Mouse (Mus musculus) right cerebral cortex, postnatal 14 days (tissue): Measurements from ENCODE around the gene Csf2.
"Not testable (repeated sequence)": the region's sequence is repeated elsewhere in the genome, so short reads cannot be mapped to it uniquely, and the experiment has no call there.

Experiments used
- DNase-seq: peaks from one replicate; pipeline ENCODE4 v3.0.0; 2022

Gene Csf2

DNA sequence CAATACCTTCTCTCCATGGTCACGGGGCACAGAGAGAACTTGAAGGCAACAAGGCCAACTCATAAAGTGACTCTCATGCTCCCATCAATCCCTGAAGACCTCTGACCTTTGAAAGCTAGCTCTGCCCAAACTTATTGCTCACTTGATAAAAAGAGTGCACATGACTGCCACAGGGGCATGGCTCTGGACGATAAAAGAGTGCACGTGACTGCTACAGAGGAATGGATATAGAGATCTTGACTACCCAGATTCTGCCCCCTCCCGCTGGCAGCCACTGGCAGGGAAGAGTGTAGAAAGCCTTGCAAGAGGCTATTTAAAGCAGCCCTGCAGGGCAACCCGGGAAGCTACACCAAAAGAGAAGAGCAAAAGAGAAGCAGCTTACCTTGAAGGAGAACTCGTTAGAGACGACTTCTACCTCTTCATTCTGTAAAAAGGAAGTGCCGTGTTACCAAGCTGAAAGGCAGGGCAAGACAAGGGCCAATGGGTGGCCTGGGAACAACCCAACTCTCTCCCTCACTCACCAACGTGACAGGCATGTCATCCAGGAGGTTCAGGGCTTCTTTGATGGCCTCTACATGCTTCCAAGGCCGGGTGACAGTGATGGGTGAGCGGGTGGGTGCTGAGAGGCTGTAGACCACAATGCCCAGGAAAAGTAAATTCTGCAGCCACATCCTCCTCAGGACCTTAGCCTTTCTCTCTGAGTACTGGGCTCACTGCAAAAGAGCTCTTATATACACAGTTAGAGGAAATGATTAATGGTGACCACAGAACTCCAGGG, at the start of gene Csf2:
Gene Csf2, minus strand, starts transcription at position 728 of the 778 bp plus-strand sequence.
- DNase-seq = no peak

DNA sequence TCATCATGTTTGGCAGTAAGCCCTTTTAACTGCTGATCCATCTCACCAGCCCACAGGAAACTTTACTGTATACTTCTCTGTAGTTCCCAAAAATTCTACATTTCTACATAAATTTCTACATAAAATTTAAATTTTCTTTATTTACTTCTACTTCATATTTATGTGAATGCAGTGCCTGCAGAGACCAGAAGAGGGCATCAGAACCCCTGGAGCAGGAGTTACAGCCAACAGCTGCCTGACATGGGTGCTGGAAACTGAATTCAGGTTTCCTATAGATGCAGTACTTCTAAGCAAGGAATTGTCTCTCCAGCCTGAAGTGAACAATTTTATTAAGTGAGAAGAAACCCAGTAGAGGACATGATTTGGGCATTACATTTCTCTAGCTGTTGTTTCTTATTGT, 49.3 kb upstream of the Csf2 start:
- DNase-seq = no peak

DNA sequence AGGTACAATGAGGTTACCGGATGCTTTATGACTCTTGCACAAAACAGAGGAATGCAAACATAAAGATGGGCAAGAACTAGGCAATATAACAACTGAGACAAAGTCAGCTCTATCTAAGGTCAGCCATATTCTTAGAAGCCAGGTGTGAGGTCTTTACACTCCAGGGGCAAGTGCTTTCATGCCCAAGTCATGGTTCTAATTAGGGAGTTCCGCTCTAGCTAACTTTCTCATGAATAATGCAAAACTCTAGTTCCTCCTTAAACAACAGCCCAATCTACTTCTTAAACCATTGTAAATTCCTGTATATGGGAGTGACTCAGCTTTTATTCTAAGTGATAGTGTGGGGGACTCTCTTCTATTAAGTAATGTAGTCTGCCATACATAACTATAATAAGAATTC, 48.0 kb upstream of the Csf2 start:
- not testable (repeated sequence) for DNase-seq

DNA sequence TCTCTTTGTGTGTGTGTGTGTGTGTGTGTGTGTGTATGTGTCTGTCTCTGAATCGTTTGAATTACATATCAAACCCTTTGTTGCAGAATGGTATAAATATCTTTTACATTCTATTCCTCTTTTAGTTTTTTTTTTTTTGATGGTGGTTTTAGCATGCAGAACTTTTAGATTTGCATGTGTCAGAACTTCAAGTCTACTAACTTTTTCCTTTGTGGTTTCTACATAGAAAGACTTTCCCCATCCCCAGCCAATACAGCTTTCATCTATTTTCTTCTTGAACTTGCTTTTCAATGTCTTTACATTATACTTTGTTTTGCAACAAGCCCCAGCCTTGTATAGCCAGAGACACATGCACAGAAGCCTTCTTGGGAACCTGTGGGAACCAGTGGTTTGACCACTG, 47.3 kb upstream of the Csf2 start:
- no peak for DNase-seq

DNA sequence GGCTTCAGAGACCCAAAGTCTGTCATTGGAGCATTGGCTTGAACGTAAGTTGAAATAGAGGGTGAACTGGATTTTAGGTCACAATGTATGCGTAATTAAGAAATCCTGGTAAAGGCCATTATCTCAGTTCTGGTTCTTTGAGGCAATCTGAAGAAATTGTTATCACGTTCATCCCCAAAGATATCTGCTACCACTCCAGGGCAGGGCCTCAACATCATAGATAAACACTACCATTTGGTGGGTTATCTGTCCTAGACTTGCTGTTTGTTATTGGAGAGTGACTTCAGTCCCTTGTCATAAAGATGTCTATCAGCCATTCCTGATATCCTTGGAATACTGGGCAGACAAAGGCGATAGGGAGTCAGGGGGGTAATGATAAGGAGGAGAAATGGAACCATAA, 46.5 kb upstream of the Csf2 start:
- no peak for DNase-seq

DNA sequence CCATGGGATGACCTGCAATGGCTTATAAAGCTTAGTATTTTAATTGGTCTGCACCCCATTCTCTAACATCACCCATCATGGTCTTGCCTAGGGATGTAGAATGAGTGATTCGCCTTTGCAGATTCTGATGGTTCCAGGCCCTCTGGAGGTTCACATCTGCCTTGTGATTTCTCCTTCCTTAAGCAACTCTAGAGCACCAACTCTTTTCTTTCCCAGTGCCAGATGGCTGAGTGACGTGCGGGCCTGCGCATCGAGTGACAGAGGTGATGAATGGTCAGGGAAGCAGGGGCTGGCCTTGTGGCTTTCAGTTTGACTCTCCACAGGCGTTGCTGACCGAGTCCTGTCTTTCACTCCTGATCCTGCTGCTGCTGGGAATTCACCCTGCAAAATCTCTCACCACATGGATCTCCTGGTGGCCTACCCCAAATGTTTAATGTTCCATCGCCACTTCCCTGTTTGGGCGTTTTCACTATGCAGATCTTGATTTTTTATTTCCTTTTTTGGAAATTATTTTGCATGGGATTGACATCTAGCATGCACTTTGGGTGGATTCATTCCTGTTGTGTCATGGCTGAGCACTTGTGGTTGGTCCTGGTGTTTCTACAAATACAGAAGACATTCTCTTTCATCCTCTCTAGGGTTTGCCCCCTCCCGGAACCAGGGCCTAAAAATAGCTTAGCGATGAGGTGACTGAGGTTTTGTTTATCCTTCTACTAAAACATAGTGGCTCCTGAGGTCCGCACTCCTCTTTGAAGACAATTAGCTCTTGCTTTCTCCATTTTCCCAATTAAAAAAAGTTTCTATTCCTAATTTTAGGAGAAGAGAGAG, 44.7 kb upstream of the Csf2 start:
- DNase-seq = no peak

DNA sequence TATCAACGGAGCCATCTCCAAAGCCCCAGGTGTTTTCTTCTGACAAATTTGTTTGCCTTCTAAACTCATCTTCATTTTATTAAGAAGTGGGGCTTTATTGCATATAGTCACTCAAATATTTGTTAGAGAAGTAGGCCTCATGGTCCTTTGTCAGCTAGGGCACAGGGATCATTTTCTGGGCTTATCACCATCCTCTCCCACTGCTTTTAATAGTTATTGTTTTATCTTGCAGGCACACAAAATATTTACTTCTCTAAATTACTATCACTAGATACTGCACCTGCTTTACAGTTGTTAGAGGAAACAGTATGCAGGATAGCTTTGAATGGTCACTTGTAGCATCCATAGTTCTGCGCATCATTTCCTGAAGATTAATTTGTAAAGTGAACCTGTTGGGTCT, 42.7 kb upstream of the Csf2 start:
- DNase-seq = no peak

DNA sequence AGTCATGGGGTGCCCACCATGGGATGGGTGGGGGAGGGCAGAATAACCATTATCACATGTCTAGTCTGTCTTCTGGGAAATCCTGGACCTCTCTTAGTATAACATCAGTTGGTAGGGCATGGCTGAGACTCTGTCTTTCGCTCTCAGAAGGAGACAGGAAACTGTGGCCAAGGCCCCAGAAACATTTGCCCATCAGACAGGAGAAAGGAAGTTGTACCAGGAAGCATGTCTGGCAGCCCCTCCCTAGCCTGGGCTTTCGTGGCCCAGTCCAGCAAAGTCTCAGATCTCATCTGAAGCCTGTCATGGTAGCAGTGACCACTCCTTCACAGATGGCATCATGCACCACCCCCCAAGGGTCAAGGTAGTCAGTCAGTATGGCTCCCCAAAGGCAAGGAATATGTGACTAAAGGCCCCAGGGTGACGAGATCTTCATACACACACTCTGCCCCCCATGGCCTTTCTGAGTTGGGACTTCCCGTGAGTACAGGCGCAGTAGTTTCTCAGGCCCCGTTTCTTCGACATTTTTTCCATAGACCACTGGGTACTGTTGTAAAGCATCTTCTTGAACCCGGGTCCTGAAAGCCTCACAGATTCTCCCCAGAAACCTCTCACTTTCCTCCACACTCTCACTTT, 38.5 kb upstream of the Csf2 start:
- no peak for DNase-seq

DNA sequence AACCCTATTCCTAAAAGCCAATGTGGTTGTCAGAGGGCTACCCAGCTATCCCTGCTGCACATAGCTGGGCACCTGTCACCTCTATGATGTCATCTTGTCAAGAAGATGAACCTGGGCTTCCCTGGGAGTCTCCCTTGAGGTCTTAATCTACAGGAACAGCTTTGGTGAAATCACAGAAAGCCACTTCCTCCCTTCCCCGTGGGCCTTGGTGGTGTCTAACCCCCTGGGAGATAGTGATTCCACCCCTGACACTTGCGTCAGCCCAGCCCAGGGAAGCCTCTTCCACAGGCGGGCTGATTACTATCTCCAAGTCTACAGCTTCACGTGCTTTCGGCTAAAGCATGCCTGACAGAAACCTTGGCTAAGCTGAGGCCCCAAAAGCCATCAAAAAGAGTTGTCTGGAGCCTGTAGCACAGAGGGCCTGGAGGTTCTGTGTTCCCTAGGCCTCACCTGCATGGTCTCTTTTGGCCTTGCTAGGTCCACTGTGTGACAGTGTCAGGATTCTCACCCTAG, 22.0 kb upstream of the Csf2 start:
- DNase-seq = no peak

DNA sequence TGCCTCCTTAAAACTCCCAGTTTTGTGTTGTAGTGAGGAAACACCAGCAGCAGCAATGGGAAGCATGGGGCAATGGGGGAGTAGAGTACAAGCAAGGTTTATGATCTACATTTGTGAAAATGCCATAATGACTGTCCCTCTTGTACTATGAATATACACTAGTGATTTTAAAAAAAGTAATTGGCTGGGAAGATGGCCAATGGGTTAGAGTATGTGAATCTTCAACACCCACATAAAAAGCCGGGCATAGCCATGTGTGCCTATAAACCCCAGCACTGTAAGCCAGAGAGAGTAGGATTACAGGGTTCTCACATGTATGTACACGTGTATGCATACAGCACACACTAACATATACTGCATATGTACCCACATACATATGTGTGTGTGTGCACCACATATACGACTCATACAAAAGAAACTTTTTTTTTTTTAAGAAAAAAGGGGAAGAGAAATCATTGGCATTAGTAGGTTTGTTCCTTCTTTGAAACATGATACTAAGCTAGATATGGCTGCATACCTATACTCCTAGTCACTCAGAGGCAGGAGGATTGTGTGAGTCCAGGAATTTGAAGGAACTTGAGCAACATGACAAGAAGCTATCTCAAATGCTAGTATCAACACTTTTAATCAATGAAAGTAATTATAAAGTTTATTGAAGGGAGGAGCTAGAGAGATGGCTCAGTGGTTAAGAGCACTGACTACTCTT, 19.9 kb upstream of the Csf2 start:
- DNase-seq = no peak

DNA sequence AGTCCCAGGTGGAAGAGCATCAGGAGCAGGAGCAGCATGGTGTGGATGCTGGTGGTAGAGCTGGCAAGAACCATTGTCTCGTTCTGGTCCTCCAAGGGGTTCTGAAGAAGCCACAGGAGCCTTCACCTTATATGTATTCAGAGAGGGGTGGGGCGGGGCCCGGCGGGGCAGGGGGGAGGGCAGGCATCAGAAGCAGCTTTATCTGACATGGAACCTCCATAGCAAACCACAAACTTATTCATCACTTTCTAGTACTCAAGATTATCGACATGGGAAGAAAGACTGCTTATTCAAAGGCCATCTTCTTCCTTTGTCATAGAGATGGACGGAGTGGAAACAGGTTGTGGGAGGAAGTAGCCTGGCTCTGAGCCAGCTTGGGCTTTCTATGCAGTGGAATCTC, 17.7 kb upstream of the Csf2 start, which contains the start of gene Il3:
Gene Il3, minus strand, starts transcription at position 101 of the 400 bp plus-strand sequence.
- no peak for DNase-seq

DNA sequence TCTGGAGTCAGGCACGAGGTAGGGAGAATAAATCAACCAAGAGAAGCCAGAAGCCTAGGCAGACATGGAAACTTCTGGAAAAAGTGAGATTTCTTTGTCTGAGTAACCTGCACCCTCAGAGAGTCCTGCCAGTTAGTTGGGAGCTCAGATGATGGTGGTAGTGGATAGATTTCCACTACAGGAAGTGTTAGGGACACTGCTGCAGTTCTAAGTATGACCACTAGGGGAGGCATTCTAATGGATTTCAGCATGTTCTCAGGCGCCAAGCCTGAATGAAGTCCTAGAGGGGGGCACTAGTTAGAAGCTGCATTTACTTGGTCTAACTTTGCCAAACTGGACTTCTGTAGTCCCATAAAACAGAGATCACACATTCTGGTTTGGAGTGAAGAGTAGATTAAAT, 15.1 kb upstream of the Csf2 start:
- DNase-seq = peak; percentile 24

DNA sequence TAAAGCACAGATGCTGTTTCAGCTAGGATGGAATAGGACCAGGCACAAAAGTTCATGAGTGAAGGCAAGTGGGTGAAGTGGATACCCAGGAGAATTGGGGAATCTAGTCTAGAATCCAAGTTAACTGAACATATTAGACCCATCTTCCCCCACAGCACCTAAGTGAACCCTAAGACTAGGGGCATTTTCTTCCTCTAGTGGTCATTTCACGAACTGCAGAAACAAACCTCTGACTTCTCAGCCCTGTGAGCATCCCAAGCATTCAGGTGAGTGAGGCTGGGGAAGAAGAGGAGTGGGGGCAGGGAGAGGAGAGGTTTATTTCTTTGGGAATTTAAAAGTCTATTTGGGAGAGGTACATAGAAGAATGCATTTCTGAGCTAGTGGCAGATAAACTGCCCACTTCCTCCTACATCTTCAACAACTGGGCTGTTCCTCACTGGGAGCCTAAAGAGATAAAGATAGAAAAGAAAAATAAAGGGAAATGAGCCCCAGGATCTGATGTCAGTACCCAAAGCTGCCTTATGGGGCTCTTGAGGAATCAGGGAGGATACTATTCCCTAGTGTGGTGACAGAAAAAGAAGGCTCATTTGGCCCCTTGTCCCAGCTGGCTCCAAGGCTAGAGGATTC, 14.1 kb upstream of the Csf2 start:
- DNase-seq = no peak

DNA sequence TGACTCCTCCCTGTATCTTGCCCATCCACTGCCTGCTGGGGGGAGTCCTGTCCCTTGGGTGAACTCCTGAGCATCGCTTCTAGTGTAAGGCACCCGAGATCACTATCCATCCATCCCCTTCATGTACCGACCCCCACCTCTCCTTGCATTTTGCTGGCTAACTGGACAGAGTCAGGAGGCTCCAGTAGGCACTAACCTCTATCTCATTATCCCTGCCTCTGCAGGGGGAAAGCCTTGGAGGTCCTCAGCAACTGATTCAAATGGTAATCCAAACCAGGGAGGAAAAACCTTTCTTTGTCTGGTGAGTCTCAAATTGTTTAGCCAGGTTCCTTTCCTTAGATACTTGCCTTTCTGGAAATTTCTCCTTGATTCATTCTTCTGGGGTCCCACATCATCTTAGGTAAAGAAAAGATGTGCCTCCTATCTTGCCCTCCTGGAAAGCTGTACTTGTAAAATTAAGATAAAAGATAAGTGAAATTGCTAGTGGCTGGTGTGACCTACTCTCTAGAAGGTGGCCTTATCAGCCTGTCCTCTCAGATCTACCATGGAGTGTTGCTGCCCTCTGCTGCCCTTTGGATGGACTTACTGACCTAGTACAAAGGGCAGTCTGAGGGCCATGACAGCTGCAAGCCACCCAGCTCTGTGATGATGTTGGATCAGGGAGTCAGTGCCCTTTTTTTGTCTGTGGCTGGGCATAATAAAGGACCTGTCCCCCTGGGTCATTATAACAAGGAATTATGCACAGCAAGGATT, 7.3 kb upstream of the Csf2 start:
- DNase-seq = peak; percentile 55

DNA sequence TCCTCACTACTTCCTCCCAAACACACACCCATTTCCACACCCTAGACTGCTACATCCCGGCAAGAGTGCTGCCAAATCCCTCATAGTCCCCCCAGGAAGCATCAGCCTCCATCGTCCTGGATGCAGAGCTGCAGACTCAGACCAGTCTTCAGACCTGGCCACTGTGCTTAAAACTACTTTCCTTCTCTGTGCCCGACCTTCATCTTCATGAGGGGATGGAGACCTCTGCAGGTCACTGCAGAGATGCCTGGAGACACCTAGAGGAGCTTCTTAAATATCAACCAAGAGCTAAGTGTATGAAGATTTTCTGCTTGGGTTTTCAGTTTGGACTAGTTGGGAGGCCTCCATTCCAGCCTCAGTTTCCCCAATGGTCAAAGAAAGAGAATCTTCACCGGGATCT, 4.6 kb upstream of the Csf2 start:
- DNase-seq = no peak

DNA sequence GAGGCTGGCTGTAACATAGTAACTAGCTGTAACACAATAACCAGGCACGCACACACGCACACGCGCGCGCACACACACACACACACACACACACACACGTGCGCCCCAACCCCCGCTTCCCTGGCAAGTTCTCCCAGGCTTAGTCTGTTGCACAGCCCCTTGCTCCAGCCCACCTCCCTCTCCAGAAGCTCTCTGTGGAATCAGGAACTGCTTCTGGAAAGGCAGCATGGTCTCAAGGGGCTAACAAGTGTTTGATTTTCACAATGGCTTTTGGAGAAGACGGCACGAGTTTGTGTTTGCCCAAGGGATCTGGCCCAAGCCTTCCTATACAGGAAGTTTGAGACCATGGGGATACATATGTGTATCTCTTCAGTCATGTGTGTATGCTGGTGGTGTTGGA, 1.1 kb upstream of the Csf2 start:
- no peak for DNase-seq

DNA sequence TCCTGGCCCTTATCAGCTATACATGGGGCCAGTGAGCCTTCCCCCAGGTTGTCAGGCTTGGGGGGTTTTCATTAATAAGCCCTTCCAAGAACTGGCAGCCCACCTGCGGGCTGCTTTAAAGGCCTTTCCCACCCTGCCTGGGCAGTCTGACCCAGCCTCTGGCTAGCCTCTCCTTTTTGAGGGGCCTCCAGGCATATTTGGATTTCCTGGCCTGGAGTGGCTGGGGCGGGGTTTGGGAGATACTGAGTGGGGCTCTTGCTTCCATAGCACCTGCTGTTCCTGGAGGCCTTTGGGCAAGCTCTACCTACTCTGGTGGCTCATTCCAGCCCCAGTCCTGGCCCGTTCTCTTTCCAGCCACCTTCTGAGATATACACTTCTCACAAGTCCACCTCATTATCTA, 281 bp upstream of the Csf2 start:
- DNase-seq = no peak

DNA sequence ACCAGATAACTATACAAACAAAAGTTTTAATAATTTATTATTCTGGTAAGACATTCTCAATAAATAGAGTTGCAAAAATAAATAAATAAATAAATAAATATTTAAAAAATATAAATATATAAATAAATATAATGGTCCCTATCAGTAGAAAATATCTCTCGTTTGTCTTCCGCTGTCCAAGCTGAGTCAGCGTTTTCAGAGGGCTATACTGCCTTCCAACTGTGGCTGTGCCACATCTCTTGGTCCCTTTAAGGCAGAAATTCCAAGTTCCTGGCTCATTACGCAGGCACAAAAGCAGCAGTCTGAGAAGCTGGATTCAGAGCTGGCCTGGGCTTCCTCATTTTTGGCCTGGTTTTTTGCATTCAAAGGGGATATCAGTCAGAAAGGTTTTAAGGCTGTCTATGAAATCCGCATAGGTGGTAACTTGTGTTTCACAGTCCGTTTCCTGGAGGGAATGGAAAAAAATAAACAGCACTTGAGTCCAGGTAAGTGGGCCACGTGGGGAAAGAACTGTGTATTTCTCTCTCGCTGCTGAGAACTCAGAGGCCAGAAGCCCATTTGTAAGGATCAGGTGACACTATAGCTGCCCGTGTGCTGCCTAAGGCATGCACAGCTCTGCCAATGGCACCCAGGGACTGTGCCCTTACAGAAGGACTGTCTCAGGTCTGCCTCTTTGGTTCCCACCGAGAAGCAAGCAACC, 2.1 kb downstream of the Csf2 start:
- DNase-seq = no peak

DNA sequence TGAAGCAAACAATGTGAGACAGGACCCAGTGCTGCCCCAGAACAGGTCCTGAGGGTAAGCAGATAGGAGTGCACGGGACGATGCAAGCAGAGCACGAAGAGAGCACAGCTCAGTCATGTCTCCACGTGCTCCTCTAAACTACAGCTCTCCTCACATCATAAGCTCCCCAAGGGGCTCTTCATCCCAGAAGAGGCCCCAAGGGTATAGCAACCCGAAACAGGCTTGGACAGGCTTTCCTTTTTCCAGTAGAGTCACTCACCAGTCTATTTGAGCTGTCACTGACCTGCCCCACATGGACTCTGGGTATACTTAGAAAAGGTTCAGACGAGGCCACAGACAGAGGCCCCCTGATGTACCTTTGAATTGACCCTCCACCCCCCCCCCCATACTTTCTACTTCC, 5.0 kb downstream of the Csf2 start:
- DNase-seq = no peak

DNA sequence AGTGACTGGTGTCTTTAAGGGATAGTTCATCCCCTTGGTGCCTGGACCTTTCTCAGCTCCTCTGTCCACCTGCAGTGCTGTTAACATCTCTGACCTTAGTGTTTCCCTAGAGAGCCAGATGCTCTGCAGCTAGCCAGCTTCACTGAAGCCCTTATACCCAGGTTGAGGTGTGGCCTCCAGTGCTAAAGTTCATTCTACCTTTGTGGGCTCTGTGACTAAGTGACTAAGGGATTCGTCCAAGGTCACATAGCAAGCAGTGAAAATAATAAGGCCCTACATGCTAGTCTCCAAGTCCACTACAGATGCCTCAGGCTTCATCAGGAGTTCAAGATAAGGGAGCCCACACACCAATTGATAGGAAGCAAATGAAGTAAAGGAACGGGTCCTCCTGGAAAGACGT, 7.0 kb downstream of the Csf2 start:
- no peak for DNase-seq

DNA sequence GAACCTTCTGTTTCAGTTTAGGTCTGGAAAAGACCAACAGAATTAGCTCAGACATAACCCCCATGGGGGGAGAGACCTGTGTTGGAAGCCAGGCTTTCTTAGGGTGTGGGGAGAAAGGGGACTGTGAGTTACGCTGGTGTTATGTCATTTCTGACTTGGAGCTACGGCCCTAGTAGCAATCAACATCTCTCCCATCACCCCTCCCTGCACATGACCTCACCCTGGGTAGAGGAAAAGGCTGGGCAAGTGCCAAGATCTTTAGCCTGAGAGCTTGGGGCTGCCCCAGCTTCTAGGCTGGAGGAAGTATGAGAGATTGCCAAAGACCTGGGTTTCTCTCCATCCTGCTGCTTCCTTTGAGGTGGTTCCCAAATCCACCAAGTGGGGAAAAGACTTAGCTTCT, 12.5 kb downstream of the Csf2 start:
- no peak for DNase-seq
